Mouse (Mus musculus): ENCODE data around the gene Ccdc65. TPM values are rescaled to one million over a fixed set of nuclear protein-coding genes. Genes with fewer than 3 reads are reported as not detected.

Gene Ccdc65
- polyA plus RNA-seq, 1 experiment from 2014 or later: 6.8 TPM

DNA sequence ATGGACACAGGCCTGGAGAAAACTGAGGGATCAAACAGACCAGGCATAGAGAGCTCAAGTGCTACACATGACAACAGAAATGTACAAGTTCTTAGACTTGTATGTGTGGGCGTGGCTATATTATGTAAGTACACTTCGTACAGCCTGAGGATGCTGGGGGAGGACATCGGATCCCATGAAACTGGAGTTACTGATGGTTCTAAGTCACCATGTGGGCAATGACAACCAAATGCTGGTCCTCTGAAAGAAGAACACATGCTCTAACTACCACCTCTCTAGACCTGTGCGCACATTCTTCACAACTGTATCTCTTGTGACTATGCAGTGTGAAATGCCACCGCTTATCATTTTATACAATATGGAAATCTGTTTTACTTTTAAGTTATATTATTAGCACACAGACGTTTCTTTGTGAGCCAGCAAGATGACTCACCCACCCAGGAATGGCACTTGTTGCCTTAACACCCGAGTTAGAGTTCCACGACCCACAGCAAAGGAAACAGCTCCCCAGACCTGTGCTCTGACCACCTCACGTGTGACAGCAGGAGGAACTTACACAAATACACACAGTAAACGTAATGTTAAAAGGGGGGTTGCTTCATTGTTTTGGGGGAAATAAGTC is 38.4 kb downstream of the Ccdc65 start:
- WGBS: 88% methylated on average over 10 of the region's 10 CpGs
- H3K27me3 ChIP-seq: no peaks in the 10 kb centered on the region
- no peak overlapping the region for H3K27ac ChIP-seq (replicated peaks)
- H3K9ac ChIP-seq: no peak overlapping the region
- H3K9me3 ChIP-seq: no peaks in the 10 kb centered on the region
- H3K4me1 ChIP-seq (replicated peaks): no peaks in the 10 kb centered on the region
- no peak overlapping the region for H3K4me3 ChIP-seq
- H3K36me3 ChIP-seq: peaks cover 9% of the 10 kb centered on the region
- no peak overlapping the region for H3K4me2 ChIP-seq
- no peak for ATAC-seq (ENCODE audit: low FRiP score, low read depth)

DNA sequence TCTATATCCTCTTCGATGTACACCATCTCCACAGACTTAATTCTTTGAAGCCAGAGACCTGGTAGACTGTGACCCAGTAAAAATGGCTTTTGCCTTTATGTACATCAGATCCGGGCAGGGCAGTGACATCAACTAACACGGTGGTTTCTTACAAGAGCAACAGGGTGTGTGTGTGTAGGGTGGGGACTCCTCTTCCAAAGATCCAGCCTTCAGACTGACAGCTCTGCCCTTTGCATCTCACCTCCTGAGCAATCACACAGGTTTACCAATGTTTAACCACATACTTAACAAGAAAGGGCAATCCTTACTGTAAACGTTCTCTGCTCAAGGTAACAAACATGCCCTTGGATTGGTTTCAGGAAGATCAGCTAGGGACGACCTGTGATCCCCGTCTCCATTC is 39.3 kb downstream of the Ccdc65 start:
- WGBS: 89% methylated on average over 6 of the region's 6 CpGs
- no peak overlapping the region for H3K27ac ChIP-seq (replicated peaks)
- H3K4me1 ChIP-seq (replicated peaks): no peaks in the 10 kb centered on the region
- H3K27me3 ChIP-seq: no peaks in the 10 kb centered on the region
- no peak overlapping the region for H3K9ac ChIP-seq
- H3K4me2 ChIP-seq: no peak overlapping the region
- no peaks in the 10 kb centered on the region for H3K9me3 ChIP-seq
- ATAC-seq (ENCODE audit: low FRiP score, low read depth): no peak
- H3K4me3 ChIP-seq: no peak overlapping the region
- peaks cover 4% of the 10 kb centered on the region; the same call in 1 of the 2 replicates for H3K36me3 ChIP-seq

DNA sequence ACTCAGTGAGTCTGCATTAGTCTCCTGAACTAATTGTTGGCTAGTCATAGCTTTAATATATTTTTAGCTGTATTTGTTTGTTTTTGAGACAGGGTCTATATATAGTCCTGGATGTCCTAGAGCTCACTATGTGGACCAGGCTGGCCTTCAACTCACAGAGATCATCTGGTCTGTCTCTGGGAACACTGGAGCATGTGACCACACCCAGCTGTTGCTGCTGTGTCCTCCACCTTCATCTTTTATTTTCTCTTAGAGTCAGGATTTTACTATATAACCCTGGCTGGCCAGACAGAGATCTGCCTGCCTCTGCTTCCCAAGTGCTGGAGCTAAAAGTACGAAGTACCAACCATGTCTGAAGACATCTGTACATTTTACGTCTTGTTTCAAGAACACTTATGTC is 41.1 kb downstream of the Ccdc65 start:
- H3K9ac ChIP-seq: no peak overlapping the region
- no peaks in the 10 kb centered on the region for H3K36me3 ChIP-seq
- no peak for ATAC-seq (ENCODE audit: low FRiP score, low read depth)
- H3K9me3 ChIP-seq: no peaks in the 10 kb centered on the region
- H3K27me3 ChIP-seq: no peaks in the 10 kb centered on the region
- no peak overlapping the region for H3K27ac ChIP-seq (replicated peaks)
- 96% methylated on average over 2 of the region's 2 CpGs for WGBS
- no peak overlapping the region for H3K4me2 ChIP-seq
- H3K4me3 ChIP-seq: no peak overlapping the region
- no peaks in the 10 kb centered on the region for H3K4me1 ChIP-seq (replicated peaks)

DNA sequence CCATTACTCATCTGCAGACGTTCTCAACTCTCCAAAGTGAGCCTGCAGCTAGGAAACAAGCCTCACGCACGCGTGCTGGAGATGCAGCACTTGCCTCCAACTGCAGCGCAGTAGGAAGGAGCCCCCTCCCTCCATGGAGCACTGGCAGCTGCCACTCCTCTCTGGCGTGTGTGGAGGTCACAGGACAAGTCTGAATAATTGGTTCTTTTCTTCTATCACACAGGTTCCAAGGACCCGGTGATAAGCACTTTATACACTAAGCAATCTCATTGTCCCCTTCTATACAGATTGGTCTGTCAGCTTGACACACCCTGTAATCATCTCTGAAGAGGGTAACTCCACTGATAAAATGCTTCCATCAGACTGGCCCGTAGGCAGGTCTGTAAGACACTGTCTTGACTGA is 45.0 kb downstream of the Ccdc65 start:
- 71% methylated on average over 8 of the region's 8 CpGs for WGBS
- Histone ChIP-seq H3K27ac (replicated peaks) (no peak overlapping the region), H3K4me2 (no peak overlapping the region), H3K27me3 (no peaks in the 10 kb centered on the region), H3K9me3 (no peaks in the 10 kb centered on the region), H3K9ac (no peak overlapping the region), H3K4me3 (no peak overlapping the region), H3K36me3 (no peaks in the 10 kb centered on the region), H3K4me1 (replicated peaks) (peaks cover 7% of the 10 kb centered on the region; the same call in 1 of the 2 replicates)
- 0 out of 2 replicates have a peak, but pooled peaks have one; percentile 19 for ATAC-seq (ENCODE audit: low FRiP score, low read depth)

DNA sequence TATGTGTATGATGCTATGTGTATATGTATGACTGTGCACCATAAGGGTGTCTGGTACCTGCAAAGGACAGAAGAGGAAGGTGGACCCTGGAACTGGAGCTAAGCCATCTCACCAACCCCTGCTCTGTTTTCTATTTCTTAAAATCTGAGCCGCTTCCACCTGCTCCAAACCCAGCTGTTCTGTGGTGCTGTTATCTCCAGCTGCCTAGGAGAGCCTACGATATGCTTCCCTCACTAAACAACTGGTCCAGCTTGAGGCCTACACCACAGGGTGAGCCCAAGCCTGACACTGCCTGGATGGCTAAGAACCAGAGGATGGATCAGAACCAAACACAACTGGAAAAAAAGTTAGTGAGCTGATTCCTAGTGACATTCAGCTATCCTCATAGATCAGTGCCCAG is 46.1 kb downstream of the Ccdc65 start:
- no peak overlapping the region for H3K27ac ChIP-seq (replicated peaks)
- peaks cover 10% of the 10 kb centered on the region for H3K36me3 ChIP-seq
- H3K9me3 ChIP-seq: no peaks in the 10 kb centered on the region
- H3K4me1 ChIP-seq (replicated peaks): peaks cover 7% of the 10 kb centered on the region; the same call in 1 of the 2 replicates
- H3K4me2 ChIP-seq: no peak overlapping the region
- H3K4me3 ChIP-seq: no peak overlapping the region
- 88% methylated on average over 2 of the region's 2 CpGs for WGBS
- ATAC-seq (ENCODE audit: low FRiP score, low read depth): no peak
- no peak overlapping the region for H3K9ac ChIP-seq
- no peaks in the 10 kb centered on the region for H3K27me3 ChIP-seq

DNA sequence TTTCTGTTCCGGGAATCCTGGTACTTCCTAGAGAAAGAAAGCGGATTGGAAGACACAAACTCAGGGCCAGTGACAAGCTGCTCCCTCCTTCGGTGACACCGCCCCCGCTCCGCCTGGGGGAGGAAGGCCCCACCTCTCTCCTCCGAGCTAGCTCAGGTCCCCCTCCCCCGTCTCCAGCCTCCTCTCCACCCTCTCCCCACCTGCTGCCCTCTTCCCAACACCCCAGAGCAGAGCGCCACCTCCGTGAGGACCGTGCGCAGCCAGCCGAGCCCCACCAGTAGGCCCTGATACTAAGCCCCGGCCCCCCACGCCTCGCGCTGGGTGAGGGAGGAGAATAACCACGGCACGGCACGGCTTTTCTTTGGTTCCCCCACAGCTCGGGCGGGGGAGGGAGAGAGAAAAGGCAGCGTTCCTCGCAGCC is 54.2 kb downstream of the Ccdc65 start:
- WGBS: under 1% methylated on average over 20 of the region's 24 CpGs

DNA sequence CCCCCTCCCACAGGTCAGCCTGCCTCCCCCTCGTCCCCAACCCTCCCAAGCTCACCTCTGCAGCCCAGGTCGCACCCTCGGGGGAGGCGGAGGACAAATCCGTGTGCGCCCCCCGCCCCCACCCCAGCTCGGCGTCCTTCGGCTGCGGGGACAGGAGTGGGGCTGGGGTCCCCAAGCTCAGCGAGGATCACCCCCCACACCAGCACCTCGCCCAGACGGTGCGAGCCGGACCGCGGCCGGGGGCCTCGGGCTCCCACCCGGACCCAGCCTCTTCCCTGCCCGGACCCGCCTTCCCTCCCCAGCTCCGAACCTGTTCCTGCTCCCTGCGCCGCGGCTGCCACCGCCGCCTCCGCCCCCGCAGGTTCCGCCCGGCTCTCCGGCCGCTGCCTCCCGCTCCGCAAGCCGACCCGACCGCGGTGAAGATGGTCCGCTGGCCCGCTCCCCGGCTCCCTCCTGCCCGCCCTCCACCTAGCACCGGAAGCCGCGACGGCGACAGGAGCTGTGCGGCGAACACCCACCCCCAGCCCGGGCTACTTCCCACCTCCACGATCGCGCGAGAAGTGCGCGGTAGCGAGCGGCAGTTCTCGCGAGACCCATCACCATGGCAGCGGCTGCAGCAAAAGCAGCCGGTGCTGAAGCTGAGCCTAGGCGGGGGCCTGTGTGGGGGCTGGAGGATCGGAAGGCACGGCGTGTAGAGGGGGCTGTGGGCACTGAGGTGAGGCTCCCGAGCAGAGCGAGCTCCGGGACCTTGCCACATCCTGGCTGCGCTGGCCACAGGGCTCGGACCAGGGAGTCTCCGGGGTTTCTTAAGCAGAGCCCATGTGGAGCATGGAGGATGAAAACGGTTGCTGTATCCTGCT is 54.9 kb downstream of the Ccdc65 start, which contains the start of gene Arf3:
Gene Arf3, minus strand, starts transcription at position 545 of the 860 bp plus-strand sequence.
- H3K4me2 ChIP-seq: peak within 1 kb of the TSS; percentile 76
- H3K9ac ChIP-seq: peak within 1 kb of the TSS; percentile 96
- peak within 1 kb of the TSS; percentile 95 for H3K4me3 ChIP-seq
- H3K36me3 ChIP-seq: peaks cover 20% of the 10 kb centered on the region
- H3K27me3 ChIP-seq: peaks cover 15% of the 10 kb centered on the region; the same call in 1 of the 2 replicates
- peak; percentile 97 for ATAC-seq (ENCODE audit: low FRiP score, low read depth)
- H3K9me3 ChIP-seq: no peaks in the 10 kb centered on the region
- H3K4me1 ChIP-seq (replicated peaks): peaks cover 28% of the 10 kb centered on the region
- H3K27ac ChIP-seq (replicated peaks): peak within 1 kb of the TSS; percentile 94
- under 1% methylated on average over 64 of the region's 76 CpGs for WGBS

More for the DNA sequence above, 54.2 kb downstream of the Ccdc65 start:
- Histone ChIP-seq H3K4me3 (peak overlapping the region; percentile 95), H3K9me3 (no peaks in the 10 kb centered on the region), H3K36me3 (peaks cover 20% of the 10 kb centered on the region), H3K27ac (replicated peaks) (peak overlapping the region; percentile 94), H3K27me3 (peaks cover 14% of the 10 kb centered on the region; the same call in 1 of the 2 replicates), H3K4me1 (replicated peaks) (peaks cover 28% of the 10 kb centered on the region), H3K4me2 (peak overlapping the region; percentile 76), H3K9ac (peak overlapping the region; percentile 96)
- ATAC-seq (ENCODE audit: low FRiP score, low read depth): peak; percentile 67

DNA sequence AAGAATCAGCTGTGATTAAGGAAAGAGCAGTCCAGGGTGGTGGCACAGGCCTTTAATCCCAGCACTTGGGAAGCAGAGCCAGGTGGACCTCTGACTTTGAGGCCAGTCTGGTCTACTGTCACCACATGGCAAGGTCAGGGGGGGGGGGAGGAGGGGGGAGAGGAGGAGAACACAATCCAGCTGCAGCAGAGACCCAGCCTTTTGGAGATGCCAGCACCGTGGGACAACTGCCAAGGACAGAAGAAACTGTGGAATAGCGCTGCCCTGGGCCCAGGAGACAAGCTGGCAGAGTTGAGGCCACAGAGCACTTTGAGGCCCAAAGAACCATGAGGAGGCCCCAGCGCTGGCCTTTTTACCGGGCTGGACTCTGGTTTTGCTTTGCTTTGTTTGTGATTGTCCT is 57.9 kb downstream of the Ccdc65 start:
- Histone ChIP-seq H3K4me3 (no peak overlapping the region), H3K9me3 (no peaks in the 10 kb centered on the region), H3K9ac (no peak overlapping the region), H3K4me1 (replicated peaks) (peaks cover 21% of the 10 kb centered on the region), H3K27me3 (peaks cover 43% of the 10 kb centered on the region), H3K4me2 (no peak overlapping the region), H3K27ac (replicated peaks) (no peak overlapping the region), H3K36me3 (no peaks in the 10 kb centered on the region)
- 47% methylated on average over 4 of the region's 4 CpGs for WGBS
- ATAC-seq (ENCODE audit: low FRiP score, low read depth): no peak

DNA sequence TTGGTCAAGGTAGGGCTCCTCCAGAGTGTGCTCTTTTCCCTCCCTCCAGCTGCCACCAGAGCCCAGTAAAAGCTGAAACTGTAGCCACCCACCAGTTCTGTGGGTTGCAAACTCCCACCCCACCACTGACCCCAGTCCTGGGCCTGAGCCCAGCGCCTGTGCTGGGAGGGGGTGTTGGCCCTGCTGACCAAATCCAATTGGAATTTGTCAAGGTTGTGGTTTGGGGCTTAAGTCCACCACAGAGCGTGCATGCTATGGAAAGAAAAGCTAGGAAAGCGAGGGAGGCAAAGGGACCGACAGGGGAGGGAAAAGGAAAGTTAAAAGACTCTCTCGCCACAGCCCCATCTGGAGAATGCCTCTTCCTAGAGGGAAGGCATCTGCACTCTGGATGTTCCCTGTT is 60.3 kb downstream of the Ccdc65 start:
- no peak overlapping the region for H3K4me2 ChIP-seq
- no peaks in the 10 kb centered on the region for H3K9me3 ChIP-seq
- WGBS: 17% methylated on average over 5 of the region's 5 CpGs
- no peak overlapping the region for H3K9ac ChIP-seq
- no peak overlapping the region for H3K27ac ChIP-seq (replicated peaks)
- peaks cover 65% of the 10 kb centered on the region for H3K27me3 ChIP-seq
- H3K4me1 ChIP-seq (replicated peaks): peaks cover 21% of the 10 kb centered on the region
- H3K36me3 ChIP-seq: no peaks in the 10 kb centered on the region
- ATAC-seq (ENCODE audit: low FRiP score, low read depth): no peak
- H3K4me3 ChIP-seq: no peak overlapping the region

DNA sequence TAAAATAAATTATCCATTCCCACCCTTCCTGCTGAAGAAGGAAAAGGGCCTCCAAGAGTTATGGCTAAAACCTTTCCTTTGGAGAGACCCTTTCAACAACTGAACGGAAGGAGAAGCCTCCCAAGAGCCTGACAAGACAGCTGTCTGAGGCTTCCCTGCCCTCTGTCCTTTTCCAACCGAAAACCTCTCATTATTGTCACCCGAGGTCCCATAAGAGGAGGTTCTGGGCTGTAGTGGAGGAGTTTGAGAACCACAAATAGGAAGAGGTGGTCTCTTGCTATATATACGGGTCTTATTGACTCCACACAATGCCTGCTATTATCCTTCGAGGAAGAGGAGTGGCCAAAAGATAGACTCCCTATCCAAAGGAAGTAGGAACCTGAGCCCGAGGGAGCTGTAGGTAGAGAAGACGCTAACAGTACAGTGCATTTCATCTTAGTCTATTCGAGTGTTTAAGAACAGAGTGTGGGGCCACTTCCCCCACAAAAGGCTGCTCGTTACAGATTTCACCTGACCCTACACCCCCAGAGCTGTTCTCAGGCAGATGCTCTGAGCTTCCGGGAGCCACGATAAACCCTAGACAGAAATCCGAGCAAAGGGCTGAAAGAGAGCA is 63.9 kb downstream of the Ccdc65 start:
- H3K27ac ChIP-seq (replicated peaks): no peak overlapping the region
- H3K9me3 ChIP-seq: no peaks in the 10 kb centered on the region
- WGBS: 6% methylated on average over 12 of the region's 12 CpGs
- ATAC-seq (ENCODE audit: low FRiP score, low read depth): no peak
- peak overlapping the region; percentile 53 for H3K4me2 ChIP-seq
- no peaks in the 10 kb centered on the region for H3K36me3 ChIP-seq
- peaks cover 20% of the 10 kb centered on the region for H3K4me1 ChIP-seq (replicated peaks)
- peaks cover 87% of the 10 kb centered on the region for H3K27me3 ChIP-seq
- H3K4me3 ChIP-seq: peak overlapping the region; percentile 32; the same call in 1 of the 2 replicates
- H3K9ac ChIP-seq: peak overlapping the region; percentile 30; the same call in 1 of the 2 replicates

DNA sequence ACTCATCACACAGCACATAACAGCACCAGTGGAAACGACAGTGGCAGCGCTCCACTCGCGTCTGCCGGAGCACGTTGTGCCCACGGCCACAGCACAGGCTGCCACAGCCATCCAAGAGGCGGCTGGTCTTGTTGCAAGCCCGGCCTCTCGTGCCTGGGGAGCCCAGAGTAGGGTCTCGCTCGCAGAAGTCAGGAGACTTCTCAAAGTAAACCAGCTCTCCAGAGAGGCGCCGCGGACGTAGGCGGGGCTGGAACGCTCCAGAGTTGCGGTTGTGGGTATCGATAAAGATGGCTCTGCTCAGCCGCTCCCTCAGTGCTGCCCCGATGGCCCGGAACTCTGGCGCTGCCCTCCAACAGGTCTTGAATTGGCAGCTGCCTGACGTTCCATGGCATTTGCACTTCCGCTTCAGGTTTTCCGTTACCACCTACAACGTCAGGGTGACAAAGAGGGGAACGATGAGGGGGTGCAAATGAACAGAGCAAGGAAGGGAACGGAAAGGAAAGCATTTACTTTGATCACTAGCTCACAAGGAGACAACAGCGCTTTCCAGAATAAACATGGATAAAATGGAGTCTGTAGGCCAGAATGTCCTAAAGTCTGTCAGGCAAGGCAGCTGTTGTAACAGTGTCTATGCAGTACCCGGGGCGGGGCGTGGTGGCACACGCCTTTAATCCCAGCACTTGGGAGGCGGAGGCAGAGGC is 64.7 kb downstream of the Ccdc65 start:
- H3K9me3 ChIP-seq: no peaks in the 10 kb centered on the region
- no peak for ATAC-seq (ENCODE audit: low FRiP score, low read depth)
- H3K4me1 ChIP-seq (replicated peaks): peaks cover 26% of the 10 kb centered on the region
- WGBS: 2% methylated on average over 36 of the region's 36 CpGs
- peak overlapping the region; percentile 32 for H3K4me3 ChIP-seq
- H3K27ac ChIP-seq (replicated peaks): no peak overlapping the region
- H3K27me3 ChIP-seq: peaks cover 94% of the 10 kb centered on the region
- H3K9ac ChIP-seq: peak overlapping the region; percentile 30; the same call in 1 of the 2 replicates
- peak overlapping the region; percentile 53 for H3K4me2 ChIP-seq
- H3K36me3 ChIP-seq: no peaks in the 10 kb centered on the region

Measured in hindbrain, embryonic 15.5 days (tissue).